Mouse (Mus musculus): ENCODE measurements around the gene Cd81. TPM values are rescaled to one million over a fixed set of nuclear protein-coding genes. Genes with fewer than 3 reads are reported as not detected.

Gene Cd81
- total RNA-seq, 2 experiments from 2014 or later: 176 to 209 TPM

- intact Hi-C loops (cut with DNase I; ENCODE audit: low total_unique reads): no loop called here
- DNase-seq: no peak
Observed at GRCm38 (mm10) chr7:143064226-143064625, 11.7 kb downstream of the Cd81 start.

GRCm38 (mm10) chr7:143065692-143066091, 13.2 kb downstream of the Cd81 start:
- no peak for DNase-seq
- intact Hi-C loops (cut with DNase I; ENCODE audit: low total_unique reads): no loop called here

- intact Hi-C loops (cut with DNase I; ENCODE audit: low total_unique reads): no loop called here
- no peak for DNase-seq
Observed at GRCm38 (mm10) chr7:143067469-143067868, 14.9 kb downstream of the Cd81 start.

GRCm38 (mm10) chr7:143067897-143068296, 15.4 kb downstream of the Cd81 start:
- DNase-seq: no peak
- intact Hi-C loops (cut with DNase I; ENCODE audit: low total_unique reads): no loop called here

GRCm38 (mm10) chr7:143068316-143068881, 15.9 kb downstream of the Cd81 start:
- DNase-seq: peak; percentile 52
- intact Hi-C loops (cut with DNase I; ENCODE audit: low total_unique reads): no loop called here

GRCm38 (mm10) chr7:143068882-143069591, 16.5 kb downstream of the Cd81 start, which contains the start of gene Tssc4:
Gene Tssc4, plus strand, starts transcription at chr7:143069249.
- DNase-seq: peak; percentile 98
- intact Hi-C loops (cut with DNase I; ENCODE audit: low total_unique reads): no loop called here

- DNase-seq: no peak
- intact Hi-C loops (cut with DNase I; ENCODE audit: low total_unique reads): no loop called here
Observed at GRCm38 (mm10) chr7:143069751-143070400, 17.3 kb downstream of the Cd81 start.

GRCm38 (mm10) chr7:143070506-143071070, 18.0 kb downstream of the Cd81 start:
- intact Hi-C loops (cut with DNase I; ENCODE audit: low total_unique reads): no loop called here

GRCm38 (mm10) chr7:143072605-143073004, 20.1 kb downstream of the Cd81 start:
- no peak for DNase-seq
- intact Hi-C loops (cut with DNase I; ENCODE audit: low total_unique reads): no loop called here

More at GRCm38 (mm10) chr7:143070506-143071070, 18.0 kb downstream of the Cd81 start:
- DNase-seq: no peak

- intact Hi-C loops (cut with DNase I; ENCODE audit: low total_unique reads): no loop called here
- peak; percentile 35 for DNase-seq
Observed at GRCm38 (mm10) chr7:143073086-143073485, 20.5 kb downstream of the Cd81 start.

GRCm38 (mm10) chr7:143075394-143075793, 22.9 kb downstream of the Cd81 start:
- intact Hi-C loops (cut with DNase I; ENCODE audit: low total_unique reads): no loop called here
- no peak for DNase-seq

GRCm38 (mm10) chr7:143077351-143077750, 24.8 kb downstream of the Cd81 start:
- no peak for DNase-seq
- intact Hi-C loops (cut with DNase I; ENCODE audit: low total_unique reads): no loop called here

- DNase-seq: no peak
- intact Hi-C loops (cut with DNase I; ENCODE audit: low total_unique reads): no loop called here
Observed at GRCm38 (mm10) chr7:143082024-143082423, 29.5 kb downstream of the Cd81 start.

GRCm38 (mm10) chr7:143083708-143084107, 31.2 kb downstream of the Cd81 start:
- DNase-seq: no peak
- intact Hi-C loops (cut with DNase I; ENCODE audit: low total_unique reads): no loop called here

- DNase-seq: peak; percentile 77
- intact Hi-C loops (cut with DNase I; ENCODE audit: low total_unique reads): loop anchor here (2.0 kb wide), 1 partner anchor 80 kb away; no protein-coding TSS in a partner anchor
Observed at GRCm38 (mm10) chr7:143086366-143086765, 33.8 kb downstream of the Cd81 start.

GRCm38 (mm10) chr7:143087070-143087579, 34.6 kb downstream of the Cd81 start:
- intact Hi-C loops (cut with DNase I; ENCODE audit: low total_unique reads): loop anchor here (2.0 kb wide), 1 partner anchor 80 kb away; no protein-coding TSS in a partner anchor
- peak; percentile 59 for DNase-seq

- DNase-seq: no peak
- intact Hi-C loops (cut with DNase I; ENCODE audit: low total_unique reads): loop anchor here (2.0 kb wide), 1 partner anchor 45 kb away; no protein-coding TSS in a partner anchor
Observed at GRCm38 (mm10) chr7:143093847-143094246, 41.3 kb downstream of the Cd81 start.

- peak; percentile 70 for DNase-seq
- intact Hi-C loops (cut with DNase I; ENCODE audit: low total_unique reads): loop anchor here (2.0 to 5.0 kb wide), 2 partner anchors 44 to 372 kb away; no protein-coding TSS in a partner anchor
Observed at GRCm38 (mm10) chr7:143094592-143095553, 42.3 kb downstream of the Cd81 start, which contains the start of gene Trpm5. Gene Trpm5, minus strand, starts transcription at chr7:143094642.

GRCm38 (mm10) chr7:143095554-143095907, 43.0 kb downstream of the Cd81 start:
- intact Hi-C loops (cut with DNase I; ENCODE audit: low total_unique reads): loop anchor here (2.0 to 5.0 kb wide), 2 partner anchors 43 to 372 kb away; no protein-coding TSS in a partner anchor
- no peak for DNase-seq
